Mouse (Mus musculus): ENCODE measurements around the gene Ppp1r14b. TPM values are rescaled to one million over a fixed set of nuclear protein-coding genes. Genes with fewer than 3 reads are reported as not detected.
A peak's percentile ranks its signal among the peaks of the same experiment; 100 is the strongest.
"Not testable (repeated sequence)": the region's sequence is repeated elsewhere in the genome, so short reads cannot be mapped to it uniquely, and the experiment has no call there.

The Ppp1r14b gene
- polyA plus RNA-seq, 1 experiment: 340 TPM

DNA sequence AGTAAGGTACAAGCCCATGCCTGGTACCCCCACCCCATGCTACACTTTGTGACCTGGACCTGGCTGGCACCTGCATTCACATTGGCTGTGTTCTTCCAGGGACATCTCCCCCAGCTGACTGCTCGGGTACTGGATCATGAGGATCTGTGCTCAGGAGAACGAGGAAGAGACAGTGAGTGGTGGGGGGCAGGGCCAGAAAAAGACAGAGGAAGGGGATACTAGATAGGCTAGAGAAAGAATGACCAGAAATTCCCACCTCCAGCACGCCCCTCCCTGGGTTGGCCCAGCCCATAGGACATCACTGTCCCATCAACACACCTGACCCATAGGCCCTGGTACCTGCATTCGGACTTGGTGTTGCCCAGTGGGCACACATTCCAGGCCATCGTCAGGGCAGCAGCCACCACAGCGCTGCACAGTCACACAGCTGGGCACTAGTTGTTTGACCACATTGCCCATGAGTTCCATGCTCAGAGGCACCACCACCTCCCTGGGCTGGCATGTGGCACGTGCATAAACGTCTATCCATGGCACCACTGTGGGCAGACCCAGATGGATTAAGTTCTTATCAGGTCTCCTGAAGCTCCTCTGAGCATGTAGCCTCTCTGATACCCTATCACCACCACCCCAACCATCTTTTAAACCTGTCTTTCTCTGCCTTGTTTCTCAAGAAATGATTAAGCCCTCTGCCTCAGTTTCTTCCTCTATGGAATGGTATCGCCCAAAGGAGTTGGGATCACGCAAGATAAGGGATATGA lies 11.4 kb downstream of the Ppp1r14b start:
- Histone ChIP-seq H3K27me3 (ENCODE audit: control insufficient read depth, insufficient read depth, low read length) (no peaks in the 10 kb centered on the region), H3K27ac (ENCODE audit: control insufficient read depth, insufficient read depth, low read length) (no peak overlapping the region), H3K36me3 (ENCODE audit: control insufficient read depth, insufficient read depth, low read length) (no peaks in the 10 kb centered on the region), H3K4me3 (ENCODE audit: control insufficient read depth, insufficient read depth, low read length) (no peak overlapping the region), H3K4me1 (replicated peaks; ENCODE audit: control insufficient read depth, insufficient read depth, low read length) (peaks cover 16% of the 10 kb centered on the region)
- WGBS: 90% methylated on average over 10 of the region's 10 CpGs
- TF ChIP-seq POLR2A (IDR thresholded peaks at IDR 0.05; ENCODE audit: control insufficient read depth, extremely low read depth, insufficient read depth, low read length, poor library complexity): no peak
- no peak for TF ChIP-seq CTCF (IDR thresholded peaks at IDR 0.05; ENCODE audit: borderline replicate concordance, control insufficient read depth, extremely low read depth, insufficient read depth, low read length, poor library complexity)
- no peak for DNase-seq

DNA sequence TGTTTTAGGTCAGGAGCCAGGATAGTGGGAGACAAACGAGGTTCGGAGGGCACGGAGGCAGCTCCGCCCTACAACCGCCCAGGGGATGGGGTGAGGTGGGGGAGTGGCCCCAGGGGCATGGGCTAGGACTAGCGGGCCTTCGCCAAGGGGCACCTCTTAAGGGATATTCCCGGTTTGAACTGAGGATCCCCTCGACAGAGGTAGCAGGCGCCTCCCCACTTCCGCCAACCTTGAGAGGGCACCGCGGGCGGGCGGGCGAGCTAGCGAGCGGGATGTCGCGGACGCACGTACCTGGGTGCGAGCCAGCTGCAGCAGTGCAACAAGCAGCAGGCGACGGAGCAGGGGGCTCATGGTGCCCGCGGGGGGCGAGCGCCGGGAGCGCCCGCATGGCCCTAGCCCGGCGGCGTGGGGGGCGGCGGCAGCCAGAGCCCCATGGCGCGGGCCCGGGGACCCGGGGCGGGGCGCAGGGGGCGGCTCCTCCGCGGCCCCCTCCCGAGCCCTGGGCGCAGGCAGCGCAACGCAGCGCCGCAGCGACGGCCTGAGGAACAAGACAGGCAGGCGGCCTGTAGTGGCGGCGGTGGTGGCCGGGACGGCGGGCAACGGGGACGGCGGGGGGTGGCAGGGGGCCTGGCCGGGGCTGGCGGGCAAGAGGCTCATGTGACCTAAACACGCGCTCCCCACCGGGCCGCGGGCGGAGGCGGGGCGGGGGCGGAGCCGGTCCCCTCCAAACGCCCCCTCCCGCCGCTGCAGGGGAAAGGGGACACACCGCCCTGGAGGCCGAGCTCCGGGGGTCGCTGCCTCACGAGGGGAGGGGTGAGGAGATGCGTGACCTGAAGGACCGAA lies 12.5 kb downstream of the Ppp1r14b start, which contains the start of gene Vegfb:
TSS of gene Vegfb (minus strand) at position 591 of the 843 bp plus-strand sequence.
- no peaks in the 10 kb centered on the region for H3K36me3 ChIP-seq (ENCODE audit: control insufficient read depth, insufficient read depth, low read length)
- H3K27ac ChIP-seq (ENCODE audit: control insufficient read depth, insufficient read depth, low read length): no peak within 1 kb of the TSS
- H3K4me1 ChIP-seq (replicated peaks; ENCODE audit: control insufficient read depth, insufficient read depth, low read length): peaks cover 22% of the 10 kb centered on the region
- TF ChIP-seq CTCF (IDR thresholded peaks at IDR 0.05; ENCODE audit: borderline replicate concordance, control insufficient read depth, extremely low read depth, insufficient read depth, low read length, poor library complexity) (no peak), POLR2A (IDR thresholded peaks at IDR 0.05; ENCODE audit: control insufficient read depth, extremely low read depth, insufficient read depth, low read length, poor library complexity) (peak; percentile 50; the same call in 1 of the 2 replicates)
- DNase-seq: peak; percentile 77
- peak within 1 kb of the TSS; percentile 59 for H3K4me3 ChIP-seq (ENCODE audit: control insufficient read depth, insufficient read depth, low read length)
- H3K27me3 ChIP-seq (ENCODE audit: control insufficient read depth, insufficient read depth, low read length): no peaks in the 10 kb centered on the region
- 1% methylated on average over 82 of the region's 85 CpGs for WGBS

DNA sequence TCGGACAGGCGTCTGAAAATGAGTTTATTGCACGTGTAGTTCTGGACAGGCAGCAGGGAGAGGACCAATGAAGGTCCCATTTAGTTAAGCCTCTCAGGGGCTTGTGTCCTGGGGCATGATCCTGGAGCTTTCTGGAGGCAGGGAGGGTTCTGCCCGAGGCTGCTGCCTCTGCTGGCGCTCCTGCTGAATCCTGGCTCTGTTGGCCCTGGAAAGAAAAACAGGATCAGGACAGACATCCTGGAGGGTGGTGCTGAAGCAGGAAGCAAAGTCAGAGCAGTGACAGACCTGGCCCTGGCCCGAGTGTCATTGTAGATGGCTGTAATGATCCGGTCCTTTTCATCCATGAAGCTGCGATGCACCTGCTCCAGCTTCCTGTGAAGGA lies 13.1 kb downstream of the Ppp1r14b start:
- Histone ChIP-seq H3K27ac (ENCODE audit: control insufficient read depth, insufficient read depth, low read length) (no peak overlapping the region), H3K27me3 (ENCODE audit: control insufficient read depth, insufficient read depth, low read length) (no peaks in the 10 kb centered on the region), H3K4me3 (ENCODE audit: control insufficient read depth, insufficient read depth, low read length) (peak overlapping the region; percentile 59), H3K4me1 (replicated peaks; ENCODE audit: control insufficient read depth, insufficient read depth, low read length) (peaks cover 26% of the 10 kb centered on the region), H3K36me3 (ENCODE audit: control insufficient read depth, insufficient read depth, low read length) (no peaks in the 10 kb centered on the region)
- DNase-seq: no peak
- TF ChIP-seq CTCF (IDR thresholded peaks at IDR 0.05; ENCODE audit: borderline replicate concordance, control insufficient read depth, extremely low read depth, insufficient read depth, low read length, poor library complexity): no peak
- no peak for TF ChIP-seq POLR2A (IDR thresholded peaks at IDR 0.05; ENCODE audit: control insufficient read depth, extremely low read depth, insufficient read depth, low read length, poor library complexity)
- 16% methylated on average over 8 of the region's 8 CpGs for WGBS

DNA sequence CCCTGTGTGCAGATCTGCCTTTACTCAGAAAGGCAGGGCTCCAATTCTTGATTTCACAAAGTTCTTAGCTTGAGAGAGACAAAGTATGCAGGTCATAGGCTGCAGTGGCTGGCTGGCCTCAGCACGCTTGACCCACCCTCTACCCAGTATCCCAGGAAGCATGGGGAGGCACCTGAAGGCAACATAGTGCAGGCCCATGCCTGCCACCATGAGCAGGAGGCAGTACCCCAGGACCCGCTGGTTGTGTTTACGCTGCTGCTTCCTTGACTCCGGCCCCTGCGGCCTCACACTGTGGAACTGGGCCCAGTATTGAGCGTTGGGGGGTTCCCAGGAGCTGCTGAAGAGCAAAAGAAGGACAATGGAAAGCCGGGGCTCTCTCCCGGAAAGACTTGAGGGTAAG lies 14.5 kb downstream of the Ppp1r14b start:
- DNase-seq: no peak
- peaks cover 33% of the 10 kb centered on the region for H3K4me1 ChIP-seq (replicated peaks; ENCODE audit: control insufficient read depth, insufficient read depth, low read length)

DNA sequence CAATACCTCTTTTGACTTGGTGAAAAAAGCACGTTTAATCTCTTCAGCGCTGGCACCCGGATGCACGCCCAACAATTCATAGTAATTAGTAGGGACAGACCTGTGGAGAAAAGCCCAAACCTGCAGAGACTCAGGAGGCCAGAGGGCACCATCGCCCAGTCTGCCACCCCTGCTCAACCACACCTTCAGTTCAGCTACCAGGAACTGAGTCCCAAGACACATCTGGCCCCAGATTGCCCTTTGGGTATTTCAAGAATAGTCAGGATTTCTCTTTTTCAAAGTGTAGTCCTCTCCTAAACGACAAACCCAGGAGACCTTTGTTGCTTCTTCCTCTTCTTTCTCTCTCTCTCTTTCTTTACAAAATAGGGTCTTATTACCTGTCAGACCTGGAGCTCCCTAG lies 15.9 kb downstream of the Ppp1r14b start:
- no peak for TF ChIP-seq CTCF (IDR thresholded peaks at IDR 0.05; ENCODE audit: borderline replicate concordance, control insufficient read depth, extremely low read depth, insufficient read depth, low read length, poor library complexity)
- Histone ChIP-seq H3K4me1 (replicated peaks; ENCODE audit: control insufficient read depth, insufficient read depth, low read length) (peaks cover 46% of the 10 kb centered on the region), H3K4me3 (ENCODE audit: control insufficient read depth, insufficient read depth, low read length) (no peak overlapping the region), H3K36me3 (ENCODE audit: control insufficient read depth, insufficient read depth, low read length) (no peaks in the 10 kb centered on the region), H3K27ac (ENCODE audit: control insufficient read depth, insufficient read depth, low read length) (no peak overlapping the region), H3K27me3 (ENCODE audit: control insufficient read depth, insufficient read depth, low read length) (no peaks in the 10 kb centered on the region)
- 95% methylated on average over 6 of the region's 6 CpGs for WGBS
- no peak for DNase-seq

More for the DNA sequence above, 14.5 kb downstream of the Ppp1r14b start:
- H3K36me3 ChIP-seq (ENCODE audit: control insufficient read depth, insufficient read depth, low read length): no peaks in the 10 kb centered on the region
- TF ChIP-seq CTCF (IDR thresholded peaks at IDR 0.05; ENCODE audit: borderline replicate concordance, control insufficient read depth, extremely low read depth, insufficient read depth, low read length, poor library complexity) (no peak), POLR2A (IDR thresholded peaks at IDR 0.05; ENCODE audit: control insufficient read depth, extremely low read depth, insufficient read depth, low read length, poor library complexity) (no peak)
- H3K4me3 ChIP-seq (ENCODE audit: control insufficient read depth, insufficient read depth, low read length): no peak overlapping the region
- H3K27me3 ChIP-seq (ENCODE audit: control insufficient read depth, insufficient read depth, low read length): no peaks in the 10 kb centered on the region
- 96% methylated on average over 8 of the region's 8 CpGs for WGBS
- no peak overlapping the region for H3K27ac ChIP-seq (ENCODE audit: control insufficient read depth, insufficient read depth, low read length)

DNA sequence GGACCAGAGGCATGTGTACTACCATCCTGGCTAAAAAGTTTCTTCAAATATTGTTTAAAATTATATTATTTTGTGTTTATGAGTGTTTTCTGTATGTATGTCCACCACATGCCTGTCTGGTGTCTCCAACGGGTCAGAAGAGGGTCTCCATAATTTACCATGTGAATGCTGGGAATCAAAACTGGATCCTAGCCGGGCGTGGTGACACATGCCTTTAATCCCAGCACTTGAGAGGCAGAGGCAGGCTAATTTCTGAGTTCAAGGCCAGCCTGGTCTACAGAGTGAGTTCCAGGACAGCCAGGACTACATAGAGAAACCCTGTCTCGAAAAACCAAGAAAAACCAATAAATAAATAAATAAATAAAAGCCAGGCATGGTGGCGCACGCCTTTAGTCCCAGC lies 16.4 kb downstream of the Ppp1r14b start:
- H3K36me3 ChIP-seq (ENCODE audit: control insufficient read depth, insufficient read depth, low read length); H3K4me3 ChIP-seq (ENCODE audit: control insufficient read depth, insufficient read depth, low read length); H3K27me3 ChIP-seq (ENCODE audit: control insufficient read depth, insufficient read depth, low read length); H3K27ac ChIP-seq (ENCODE audit: control insufficient read depth, insufficient read depth, low read length); DNase-seq: not testable (repeated sequence)
- WGBS: 93% methylated on average over 6 of the region's 6 CpGs
- peaks cover 46% of the 10 kb centered on the region for H3K4me1 ChIP-seq (replicated peaks; ENCODE audit: control insufficient read depth, insufficient read depth, low read length)
